Mouse (Mus musculus) forebrain, embryonic 11.5 days (tissue): Measurements from ENCODE around the gene Dnah6. TPM values are rescaled to one million over a fixed set of nuclear protein-coding genes. Genes with fewer than 3 reads are reported as not detected.

Experiments
- ATAC-seq: fragments of 200-750 bp; cut with Nextera tagmentation; replicated peaks from 2 replicates; pipeline ENCODE4 v1.8.0; 2017; ENCODE audit warnings: moderate TSS enrichment; ENCODE audit not compliant: low FRiP score
- DNase-seq: peaks from one replicate; pipeline ENCODE4 v3.0.0-alpha.2; 2017; ENCODE audit warnings: low spot score
- H3K27ac ChIP-seq: fragments of 300-500 bp; sonication (generic); 2 replicates; pipeline ENCODE4 v1.5.1; 2014; ENCODE audit warnings: low read depth, low read length
- H3K27me3 ChIP-seq: fragments of 300-500 bp; sonication (generic); 2 replicates; pipeline ENCODE4 v1.6.1; 2014; ENCODE audit warnings: mild to moderate bottlenecking, low read length, mixed read lengths; ENCODE audit not compliant: control insufficient read depth, insufficient read depth
- H3K36me3 ChIP-seq: fragments of 300-500 bp; sonication (generic); 2 replicates; pipeline ENCODE4 v1.6.1; 2014; ENCODE audit warnings: mild to moderate bottlenecking, low read length, moderate library complexity, mixed read lengths; ENCODE audit not compliant: control insufficient read depth, insufficient read depth
- H3K4me1 ChIP-seq: fragments of 300-500 bp; sonication (generic); replicated peaks from 2 replicates; pipeline ENCODE4 v1.6.1; 2014; ENCODE audit warnings: low read length, mixed read lengths; ENCODE audit not compliant: control insufficient read depth, insufficient read depth
- H3K4me2 ChIP-seq: fragments of 300-500 bp; sonication (generic); 2 replicates; pipeline ENCODE4 v1.6.1; 2014; ENCODE audit warnings: low read depth, mild to moderate bottlenecking, low read length, moderate library complexity, mixed read lengths; ENCODE audit not compliant: severe bottlenecking
- H3K4me3 ChIP-seq: fragments of 300-500 bp; sonication (generic); 2 replicates; pipeline ENCODE4 v1.5.1; 2014; ENCODE audit warnings: low read depth, low read length
- H3K9ac ChIP-seq: fragments of 300-500 bp; sonication (generic); 2 replicates; pipeline ENCODE4 v1.6.1; 2014; ENCODE audit warnings: low read length
- H3K9me3 ChIP-seq: fragments of 300-500 bp; sonication (generic); 2 replicates; pipeline ENCODE4 v1.6.1; 2016; ENCODE audit warnings: low read length, mixed read lengths; ENCODE audit not compliant: control insufficient read depth
- WGBS: fragments of 180-500 bp; shearing (Covaris S2); extraction: QIAGEN DNeasy Blood & Tissue Kit; methylation state at CpG from one replicate; pipeline ENCODE4 v1.1.7; 2014; 5-methylcytosine and 5-hydroxymethylcytosine counted together
- polyA plus RNA-seq: library from polyadenylated mRNA; unstranded; fragments of >200 nt; fragmentation: Nextera tagmentation; extraction: Ambion mirVana; gene quantifications from 2 replicates; pipeline ENCODE4 v1.2.1, GENCODE M21; 2014

The Dnah6 gene
- polyA plus RNA-seq, 1 experiment from 2014 or later, result 0.04 TPM

DNA sequence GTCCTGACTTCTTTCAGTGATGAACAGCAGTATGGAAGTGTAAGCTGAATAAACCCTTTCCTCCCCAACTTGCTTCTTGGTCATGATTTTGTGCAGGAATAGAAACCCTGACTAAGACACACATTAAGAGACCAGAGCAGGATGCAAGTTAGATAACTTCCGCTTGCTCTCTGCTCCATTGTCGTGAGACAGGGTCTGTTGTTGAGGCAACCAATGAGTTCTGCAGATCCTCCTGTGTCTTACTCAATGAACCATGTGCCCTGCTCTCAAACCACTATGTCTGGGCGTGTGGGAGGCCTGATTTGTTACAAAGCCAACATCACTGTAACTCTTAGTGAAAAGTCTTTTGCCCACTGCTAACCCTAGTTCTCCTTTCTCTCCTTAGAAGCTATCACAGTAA, 250.4 kb downstream of the Dnah6 start:
- WGBS, result 74% methylated on average over 3 of the region's 3 CpGs
- H3K27ac ChIP-seq, result no peak overlapping the region

DNA sequence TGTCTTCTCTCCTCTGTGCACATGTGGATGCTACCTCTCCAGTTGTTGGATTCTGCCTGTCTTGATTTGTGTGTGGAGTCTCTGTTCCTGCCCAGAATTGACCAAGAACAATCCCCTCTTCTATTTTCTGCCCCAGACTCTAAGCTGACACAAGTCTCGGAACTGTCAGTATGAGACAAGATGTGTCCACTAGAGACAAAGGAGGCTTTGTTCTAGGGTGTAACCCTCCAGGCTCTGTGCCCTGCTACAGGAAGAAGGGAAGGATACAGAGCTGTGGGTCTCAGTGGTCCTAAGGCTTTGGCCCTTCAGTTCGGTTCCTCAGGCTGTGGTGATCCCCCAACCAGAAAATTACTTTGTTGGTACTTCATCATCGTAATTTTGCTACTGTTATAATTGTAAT, 251.7 kb downstream of the Dnah6 start:
- DNase-seq (no peak), ATAC-seq (no peak)
- no peaks in the 10 kb centered on the region for H3K27me3 ChIP-seq
- no peak overlapping the region for H3K4me2 ChIP-seq
- 63% methylated on average over 3 of the region's 3 CpGs for WGBS
- no peak overlapping the region for H3K9ac ChIP-seq
- no peaks in the 10 kb centered on the region for H3K36me3 ChIP-seq
- no peaks in the 10 kb centered on the region for H3K9me3 ChIP-seq
- H3K27ac ChIP-seq, result no peak overlapping the region
- no peak overlapping the region for H3K4me3 ChIP-seq
- no peaks in the 10 kb centered on the region for H3K4me1 ChIP-seq

More for the DNA sequence above, 250.4 kb downstream of the Dnah6 start:
- H3K9me3 ChIP-seq, result no peaks in the 10 kb centered on the region
- DNase-seq (no peak), ATAC-seq (no peak)
- H3K27me3 ChIP-seq, result no peaks in the 10 kb centered on the region
- no peaks in the 10 kb centered on the region for H3K36me3 ChIP-seq
- no peaks in the 10 kb centered on the region for H3K4me1 ChIP-seq
- H3K4me2 ChIP-seq, result no peak overlapping the region
- H3K4me3 ChIP-seq, result no peak overlapping the region
- H3K9ac ChIP-seq, result no peak overlapping the region

Other genes starting within 250 kb of the Dnah6 start
- 146 and 158 TPM in 2 replicates for gene Suclg1, start 26.7 kb upstream of the Dnah6 start, polyA plus RNA-seq
- gene 4931417E11Rik, start 248.0 kb upstream of the Dnah6 start, polyA plus RNA-seq, result not detected in 2 replicates